Mouse (Mus musculus) CH12.LX (cell line): Measurements from ENCODE around the gene Kcnk16.

Source experiments
- CHD2 ChIP-seq: IDR thresholded peaks from 2 replicates; pipeline ENCODE4 v1.6.1; 2011; ENCODE audit warnings: low read length, improper control_type of control experiment
- CTCF ChIP-seq, 2 experiments: IDR thresholded peaks in 1 of 2; conservative IDR thresholded peaks in 1 of 2; 2 replicates each; pipeline ENCODE4 v1.5.1; 2011 to 2012; ENCODE audit warnings: low read depth in 2 of 2, low read length in 2 of 2, improper control_type of control experiment in 1 of 2, inconsistent platforms in 1 of 2, mild to moderate bottlenecking in 1 of 2, moderate library complexity in 1 of 2
- ELF1 ChIP-seq: IDR thresholded peaks from 2 replicates; pipeline ENCODE4 v1.6.1; 2014; ENCODE audit warnings: low read depth, mild to moderate bottlenecking, inconsistent platforms, low read length, improper control_type of control experiment
- EP300 ChIP-seq: IDR thresholded peaks from 2 replicates; pipeline ENCODE4 v1.6.1; 2011; ENCODE audit warnings: low read length, improper control_type of control experiment
- GABPA ChIP-seq: IDR thresholded peaks from 2 replicates; pipeline ENCODE4 v1.6.1; 2012; ENCODE audit warnings: low read depth, low read length, improper control_type of control experiment, inconsistent platforms; ENCODE audit not compliant: insufficient replicate concordance
- MXI1 ChIP-seq: IDR thresholded peaks from 2 replicates; pipeline ENCODE4 v1.6.1; 2011; ENCODE audit warnings: mild to moderate bottlenecking, low read depth, low read length, improper control_type of control experiment
- POLR2A ChIP-seq: IDR thresholded peaks from 2 replicates; pipeline ENCODE4 v1.6.1; 2011; ENCODE audit warnings: low read depth, mild to moderate bottlenecking, improper control_type of control experiment, low read length
- POLR2AphosphoS2 ChIP-seq: IDR thresholded peaks from 2 replicates; pipeline ENCODE4 v1.6.1; 2011; ENCODE audit warnings: low read depth, low read length, improper control_type of control experiment
- SMC3 ChIP-seq: IDR thresholded peaks from 2 replicates; pipeline ENCODE4 v1.6.1; 2011; ENCODE audit warnings: low read depth, low read length, improper control_type of control experiment
- USF1 ChIP-seq: IDR thresholded peaks from 2 replicates; pipeline ENCODE4 v1.6.1; 2014; ENCODE audit warnings: low read depth, mild to moderate bottlenecking, inconsistent platforms, low read length, improper control_type of control experiment

- TF ChIP-seq CTCF (conservative IDR thresholded peaks at IDR 0.05 in 1 of 2, IDR thresholded peaks at IDR 0.05 in 1 of 2; ENCODE audit: low read depth in 2 of 2, low read length in 2 of 2): no peak
- TF ChIP-seq MXI1: no peak
- no peak for TF ChIP-seq USF1
- TF ChIP-seq POLR2AphosphoS2: no peak
- TF ChIP-seq ELF1: no peak
- TF ChIP-seq CHD2: no peak
- no peak for TF ChIP-seq EP300
- no peak for TF ChIP-seq SMC3
- no peak for TF ChIP-seq GABPA
- no peak for TF ChIP-seq POLR2A
Measured at GRCm38 (mm10) chr14:20242454-20242853, 26.5 kb downstream of the Kcnk16 start.
